Mouse (Mus musculus) megakaryocyte-erythroid progenitor cell, adult 5-6 weeks (primary cell): ENCODE results near the gene Rabl2. TPM values are rescaled to one million over a fixed set of nuclear protein-coding genes. Genes with fewer than 3 reads are reported as not detected.

Experiments
- ATAC-seq: replicated peaks from 2 replicates; pipeline ENCODE4 v1.8.0; 2016; ENCODE audit warnings: mild to moderate bottlenecking, inconsistent platforms; ENCODE audit not compliant: severe bottlenecking, poor library complexity, low FRiP score, low TSS enrichment
- total RNA-seq, 2 experiments: library from RNA; stranded (forward) in 1 of 2; stranded (reverse) in 1 of 2; fragments of 200-1000, 215-1000 nt in 1 of 2; fragments of >200 nt in 1 of 2; fragmentation: Nextera tagmentation in 1 of 2; gene quantifications; 2 replicates each; pipeline ENCODE4 v1.2.3; 2014 to 2017

Gene Rabl2
- total RNA-seq, 2 experiments from 2014 or later, result 8.4 to 16.6 TPM

DNA sequence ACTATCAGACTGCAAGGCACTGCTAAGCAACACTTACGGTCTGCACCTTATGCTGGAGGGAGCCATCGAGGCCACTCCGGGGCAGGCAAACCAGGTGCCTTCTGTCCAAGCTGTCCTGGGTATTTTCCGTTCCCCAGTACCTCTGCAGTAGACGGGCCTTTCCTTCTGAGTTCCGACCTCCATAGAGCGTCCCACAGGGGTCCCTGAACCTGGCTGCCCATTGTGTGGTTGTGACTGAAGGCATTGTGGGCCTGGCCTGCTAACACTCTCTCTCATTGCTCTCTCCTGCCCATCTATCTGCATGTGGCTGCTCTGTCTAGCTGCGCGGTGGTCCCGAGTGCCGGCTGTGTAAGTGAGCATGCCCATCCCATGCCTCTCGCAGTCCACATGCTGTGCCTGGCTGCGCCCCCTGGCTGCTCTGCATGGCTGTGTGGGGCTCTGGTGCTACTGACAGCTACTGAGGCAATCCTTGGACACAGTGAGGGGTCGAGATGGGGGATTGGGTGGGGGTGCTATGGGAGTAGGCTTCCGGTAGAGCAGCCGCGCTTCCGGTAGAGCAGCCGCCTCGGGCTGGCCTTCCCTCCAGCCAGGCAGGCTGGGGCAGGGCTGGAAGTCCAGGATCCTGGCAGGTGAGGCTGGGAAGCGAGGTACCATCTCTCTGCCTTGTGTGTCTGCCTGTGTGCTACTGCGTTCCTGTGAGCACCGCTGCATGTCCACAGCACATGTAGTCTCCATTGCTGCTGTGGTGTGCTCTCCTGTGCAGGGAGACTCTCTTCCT lies 35.1 kb downstream of the Rabl2 start:
- ATAC-seq, result no peak

DNA sequence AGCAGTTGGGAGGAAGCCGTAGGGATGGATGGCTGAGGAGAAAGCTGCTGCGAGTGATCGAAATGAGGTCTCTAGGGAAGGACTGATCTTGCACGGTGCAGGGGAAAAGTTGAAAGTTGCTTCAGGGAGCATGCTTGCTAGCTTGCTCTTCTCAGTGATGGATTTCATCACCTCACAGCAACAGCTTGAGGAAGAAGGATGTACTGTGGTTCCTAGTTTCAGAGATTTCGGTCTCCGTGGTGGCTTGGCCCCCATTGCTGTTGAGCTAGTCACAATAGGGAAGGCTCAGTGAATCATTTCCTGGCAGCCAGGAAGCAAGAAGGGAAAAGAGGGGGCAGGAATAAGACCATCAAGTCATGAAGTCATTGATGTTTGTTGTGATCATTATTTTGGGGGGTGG lies 36.1 kb downstream of the Rabl2 start:
- ATAC-seq, result no peak

GRCm38 (mm10) chr15:89551733-89552132 lies 40.0 kb downstream of the Rabl2 start:
- ATAC-seq, result no peak

DNA sequence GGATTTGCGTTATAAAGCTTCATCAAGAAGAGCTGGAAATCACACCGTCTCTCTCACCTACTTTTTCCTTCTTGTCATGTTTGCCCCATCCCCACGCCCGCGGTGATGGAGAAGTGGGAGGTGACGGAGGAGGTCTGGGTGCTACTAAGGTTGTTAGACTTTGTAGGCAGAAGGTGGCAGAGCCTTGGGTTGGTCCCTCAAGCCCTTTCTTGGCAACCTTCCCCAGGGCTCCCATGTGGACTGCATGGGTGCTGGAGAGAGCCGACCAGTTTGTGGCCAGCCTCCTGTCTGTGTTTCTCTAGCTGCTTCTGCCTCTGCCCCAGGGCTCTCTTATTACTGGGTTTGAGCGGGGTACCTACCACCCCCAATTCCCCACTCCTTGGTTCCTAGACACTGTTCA lies 41.2 kb downstream of the Rabl2 start:
- ATAC-seq, result no peak

- no peak for ATAC-seq
Observed at GRCm38 (mm10) chr15:89548837-89549236, 42.9 kb downstream of the Rabl2 start.

GRCm38 (mm10) chr15:89547824-89548601 lies 43.7 kb downstream of the Rabl2 start:
- no peak for ATAC-seq

GRCm38 (mm10) chr15:89547321-89547720 lies 44.4 kb downstream of the Rabl2 start:
- no peak for ATAC-seq

GRCm38 (mm10) chr15:89544171-89544570 lies 47.6 kb downstream of the Rabl2 start:
- no peak for ATAC-seq

DNA sequence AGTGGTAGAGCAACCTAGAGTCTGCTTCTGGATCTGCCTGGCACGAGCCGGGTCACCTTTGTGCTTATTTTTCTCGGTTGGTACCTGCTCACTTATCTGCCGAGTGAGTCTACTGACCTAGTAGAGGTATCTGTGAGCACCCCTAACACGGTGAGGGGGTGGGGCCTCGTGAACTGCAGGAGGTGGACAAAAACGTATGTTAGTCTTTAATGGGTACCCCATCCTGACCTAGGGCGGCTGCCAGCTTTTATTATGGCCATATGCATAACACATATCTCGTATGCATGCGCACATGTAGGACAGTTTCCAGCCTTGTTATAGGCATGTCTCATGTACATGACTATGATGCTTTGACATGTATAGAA lies 57.9 kb downstream of the Rabl2 start:
- ATAC-seq, result no peak

DNA sequence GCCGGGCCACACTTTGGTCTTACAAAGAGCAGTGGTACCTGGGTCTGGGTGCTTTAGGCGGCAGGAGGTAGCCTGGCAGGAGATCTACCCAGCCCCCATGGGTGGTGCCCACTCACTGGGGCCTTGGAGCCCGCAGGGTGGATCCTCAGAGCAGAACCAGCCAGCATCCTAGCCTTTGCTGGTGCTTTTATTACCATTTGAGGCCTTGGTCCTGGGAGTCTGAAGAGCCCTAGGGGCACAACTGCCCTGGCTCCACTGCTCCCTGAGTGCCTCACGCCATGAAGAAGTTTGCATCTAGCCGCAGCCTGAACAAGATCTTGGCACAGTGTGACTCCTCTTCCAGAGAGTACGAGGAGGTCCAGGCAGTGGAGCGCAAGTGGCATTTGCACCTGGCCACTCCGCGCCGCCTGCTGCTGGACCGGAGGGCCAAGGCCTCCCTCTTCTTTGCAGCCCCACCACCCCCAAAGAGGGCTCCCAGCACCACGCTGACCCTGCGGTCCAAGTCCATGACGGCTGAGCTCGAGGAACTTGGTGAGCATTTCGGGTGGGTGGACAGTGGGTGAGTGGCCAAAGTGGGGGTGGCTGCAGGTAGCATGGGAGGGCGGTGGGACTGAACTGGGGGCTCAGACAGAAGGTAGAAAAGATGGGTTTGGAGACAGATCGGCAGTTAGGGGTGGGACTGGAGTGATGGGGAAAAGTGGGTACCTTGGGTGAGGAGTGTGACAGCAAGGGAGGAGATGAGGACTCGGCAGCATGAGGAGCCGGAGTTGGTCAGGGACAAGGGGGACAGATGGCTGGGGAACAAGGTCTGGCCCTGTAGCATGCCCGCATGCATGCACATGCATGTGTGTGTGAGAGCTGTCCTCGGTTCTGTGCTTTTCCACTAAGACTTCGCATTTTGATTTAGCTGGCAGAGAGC lies 58.5 kb downstream of the Rabl2 start:
- ATAC-seq, result no peak

Other genes with a start within 250 kb of the Rabl2 start
- 30.5 and 38.1 TPM in 2 replicates for gene Lmf2, start 236.3 kb downstream of the Rabl2 start, total RNA-seq (2014; fragmentation: Nextera tagmentation)
- 6.5 and 8.2 TPM in 2 replicates for gene Lmf2, start 236.3 kb downstream of the Rabl2 start, total RNA-seq (2017)
- 144 and 155 TPM in 2 replicates for gene Ncaph2, start 236.2 kb downstream of the Rabl2 start, total RNA-seq (2014; fragmentation: Nextera tagmentation)
- 88.3 and 91.2 TPM in 2 replicates for gene Ncaph2, start 236.2 kb downstream of the Rabl2 start, total RNA-seq (2017)
- 26.1 and 28.3 TPM in 2 replicates for gene Sco2, start 218.1 kb downstream of the Rabl2 start, total RNA-seq (2014; fragmentation: Nextera tagmentation)
- gene Sco2, start 218.1 kb downstream of the Rabl2 start, total RNA-seq (2017), result 12.2 and 17.0 TPM in 2 replicates
- gene Tymp, start 214.9 kb downstream of the Rabl2 start, total RNA-seq (2014; fragmentation: Nextera tagmentation), result not detected in 2 replicates
- 0.65 TPM in 1 of 2 replicates, not detected in the other for gene Tymp, start 214.9 kb downstream of the Rabl2 start, total RNA-seq (2017)
- 13.9 and 14.0 TPM in 2 replicates for gene Odf3b, start 212.6 kb downstream of the Rabl2 start, total RNA-seq (2014; fragmentation: Nextera tagmentation)
- gene Odf3b, start 212.6 kb downstream of the Rabl2 start, total RNA-seq (2017), result 4.7 TPM in 1 of 2 replicates, not detected in the other
- gene Klhdc7b, start 207.0 kb downstream of the Rabl2 start, total RNA-seq (2014; fragmentation: Nextera tagmentation), result not detected in 2 replicates
- not detected in 2 replicates for gene Klhdc7b, start 207.0 kb downstream of the Rabl2 start, total RNA-seq (2017)
- gene Syce3, start 181.4 kb downstream of the Rabl2 start, total RNA-seq (2014; fragmentation: Nextera tagmentation), result not detected in 2 replicates
- gene Syce3, start 181.4 kb downstream of the Rabl2 start, total RNA-seq (2017), result not detected in 2 replicates
- 2.0 and 3.5 TPM in 2 replicates for gene Cpt1b, start 166.1 kb downstream of the Rabl2 start, total RNA-seq (2014; fragmentation: Nextera tagmentation)
- gene Cpt1b, start 166.1 kb downstream of the Rabl2 start, total RNA-seq (2017), result 2.0 and 14.6 TPM in 2 replicates
- gene C730034F03Rik, start 162.3 kb downstream of the Rabl2 start, total RNA-seq (2014; fragmentation: Nextera tagmentation), result 0.70 and 2.8 TPM in 2 replicates
- gene C730034F03Rik, start 162.3 kb downstream of the Rabl2 start, total RNA-seq (2017), result 2.0 and 3.1 TPM in 2 replicates
- not detected in 2 replicates for gene Gm44502, start 162.2 kb downstream of the Rabl2 start, total RNA-seq (2014; fragmentation: Nextera tagmentation)
- gene Gm44502, start 162.2 kb downstream of the Rabl2 start, total RNA-seq (2017), result 0.57 TPM in 1 of 2 replicates, not detected in the other
- gene Chkb, start 162.0 kb downstream of the Rabl2 start, total RNA-seq (2014; fragmentation: Nextera tagmentation), result 56.6 and 59.9 TPM in 2 replicates
- 14.5 and 14.9 TPM in 2 replicates for gene Chkb, start 162.0 kb downstream of the Rabl2 start, total RNA-seq (2017)
- not detected in 2 replicates for gene Mapk8ip2, start 138.0 kb downstream of the Rabl2 start, total RNA-seq (2014; fragmentation: Nextera tagmentation)
- gene Mapk8ip2, start 138.0 kb downstream of the Rabl2 start, total RNA-seq (2017), result not detected in 2 replicates
- 10.7 and 18.3 TPM in 2 replicates for gene Arsa, start 114.5 kb downstream of the Rabl2 start, total RNA-seq (2014; fragmentation: Nextera tagmentation)
- gene Arsa, start 114.5 kb downstream of the Rabl2 start, total RNA-seq (2017), result 7.1 and 17.4 TPM in 2 replicates
- 77.1 and 87.3 TPM in 2 replicates for gene Shank3, start 92.3 kb downstream of the Rabl2 start, total RNA-seq (2014; fragmentation: Nextera tagmentation)
- 11.8 and 48.9 TPM in 2 replicates for gene Shank3, start 92.3 kb downstream of the Rabl2 start, total RNA-seq (2017)
- 1.3 and 4.0 TPM in 2 replicates for gene Acr, start 23.6 kb downstream of the Rabl2 start, total RNA-seq (2014; fragmentation: Nextera tagmentation)
- not detected in 2 replicates for gene Acr, start 23.6 kb downstream of the Rabl2 start, total RNA-seq (2017)
- gene Syt10, start 249.9 kb upstream of the Rabl2 start, total RNA-seq (2014; fragmentation: Nextera tagmentation), result not detected in 2 replicates
- not detected in 2 replicates for gene Syt10, start 249.9 kb upstream of the Rabl2 start, total RNA-seq (2017)